Mouse (Mus musculus): Measurements from ENCODE around the gene Ankra2. TPM values are rescaled to one million over a fixed set of nuclear protein-coding genes. Genes with fewer than 3 reads are reported as not detected.

Gene Ankra2
- polyA plus RNA-seq, 1 experiment from 2014 or later, result 19.4 TPM

- no peaks in the 10 kb centered on the region for H3K36me3 ChIP-seq (ENCODE audit: control insufficient read depth, insufficient read depth, low read length)
- 87% methylated on average over 5 of the region's 5 CpGs for WGBS
These were observed 16.8 kb downstream of the Ankra2 start, which contains the start of gene Gm21976 for GRCm38 (mm10) chr13:98279686-98280085. Gene Gm21976 (plus strand): TSS chr13:98279887.

GRCm38 (mm10) chr13:98280990-98281650 lies 18.2 kb downstream of the Ankra2 start:
- Histone ChIP-seq H3K36me3 (ENCODE audit: control insufficient read depth, insufficient read depth, low read length) (no peaks in the 10 kb centered on the region), H3K4me1 (replicated peaks; ENCODE audit: control insufficient read depth, insufficient read depth, low read length) (peaks cover 2% of the 10 kb centered on the region; the same call in 1 of the 2 replicates), H3K4me3 (ENCODE audit: low read depth, low read length) (no peak overlapping the region), H3K4me2 (no peak overlapping the region), H3K27me3 (replicated peaks; ENCODE audit: control insufficient read depth, insufficient read depth, low read length) (no peaks in the 10 kb centered on the region), H3K9me3 (ENCODE audit: control insufficient read depth, low read length) (no peaks in the 10 kb centered on the region), H3K27ac (ENCODE audit: low read depth, low read length) (no peak overlapping the region), H3K9ac (ENCODE audit: low read depth, low read length) (no peak overlapping the region)
- no peak for ATAC-seq (replicated peaks; ENCODE audit: low FRiP score)
- DNase-seq (ENCODE audit: low spot score), result no peak
- 68% methylated on average over 12 of the region's 12 CpGs for WGBS

More at GRCm38 (mm10) chr13:98279686-98280085, 16.8 kb downstream of the Ankra2 start, which contains the start of gene Gm21976:
- Histone ChIP-seq H3K4me2 (no peak within 1 kb of the TSS), H3K4me3 (ENCODE audit: low read depth, low read length) (no peak within 1 kb of the TSS), H3K9ac (ENCODE audit: low read depth, low read length) (no peak within 1 kb of the TSS), H3K27ac (ENCODE audit: low read depth, low read length) (no peak within 1 kb of the TSS), H3K9me3 (ENCODE audit: control insufficient read depth, low read length) (no peaks in the 10 kb centered on the region), H3K27me3 (replicated peaks; ENCODE audit: control insufficient read depth, insufficient read depth, low read length) (no peaks in the 10 kb centered on the region), H3K4me1 (replicated peaks; ENCODE audit: control insufficient read depth, insufficient read depth, low read length) (peaks cover 12% of the 10 kb centered on the region)
- ATAC-seq (replicated peaks; ENCODE audit: low FRiP score) (no peak), DNase-seq (ENCODE audit: low spot score) (no peak)

- H3K9ac ChIP-seq (ENCODE audit: low read depth, low read length), result no peak overlapping the region
- no peaks in the 10 kb centered on the region for H3K27me3 ChIP-seq (replicated peaks; ENCODE audit: control insufficient read depth, insufficient read depth, low read length)
- no peaks in the 10 kb centered on the region for H3K36me3 ChIP-seq (ENCODE audit: control insufficient read depth, insufficient read depth, low read length)
- no peaks in the 10 kb centered on the region for H3K4me1 ChIP-seq (replicated peaks; ENCODE audit: control insufficient read depth, insufficient read depth, low read length)
- H3K4me2 ChIP-seq, result no peak overlapping the region
- WGBS, result 41% methylated on average over 2 of the region's 2 CpGs
- H3K9me3 ChIP-seq (ENCODE audit: control insufficient read depth, low read length), result no peaks in the 10 kb centered on the region
- no peak overlapping the region for H3K27ac ChIP-seq (ENCODE audit: low read depth, low read length)
- no peak for DNase-seq (ENCODE audit: low spot score)
- ATAC-seq (replicated peaks; ENCODE audit: low FRiP score), result no peak
- no peak overlapping the region for H3K4me3 ChIP-seq (ENCODE audit: low read depth, low read length)
These were observed 27.8 kb downstream of the Ankra2 start for GRCm38 (mm10) chr13:98290719-98291118.

GRCm38 (mm10) chr13:98291712-98292111 lies 28.8 kb downstream of the Ankra2 start:
- Histone ChIP-seq H3K9me3 (ENCODE audit: control insufficient read depth, low read length) (no peaks in the 10 kb centered on the region), H3K4me1 (replicated peaks; ENCODE audit: control insufficient read depth, insufficient read depth, low read length) (no peaks in the 10 kb centered on the region), H3K27me3 (replicated peaks; ENCODE audit: control insufficient read depth, insufficient read depth, low read length) (no peaks in the 10 kb centered on the region; the same call in 1 of the 2 replicates), H3K4me3 (ENCODE audit: low read depth, low read length) (no peak overlapping the region), H3K4me2 (no peak overlapping the region), H3K9ac (ENCODE audit: low read depth, low read length) (no peak overlapping the region), H3K36me3 (ENCODE audit: control insufficient read depth, insufficient read depth, low read length) (no peaks in the 10 kb centered on the region), H3K27ac (ENCODE audit: low read depth, low read length) (no peak overlapping the region)
- ATAC-seq (replicated peaks; ENCODE audit: low FRiP score) (no peak), DNase-seq (ENCODE audit: low spot score) (no peak)
- WGBS, result 69% methylated on average over 8 of the region's 8 CpGs

- H3K4me2 ChIP-seq, result no peak overlapping the region
- no peak overlapping the region for H3K4me3 ChIP-seq (ENCODE audit: low read depth, low read length)
- H3K27ac ChIP-seq (ENCODE audit: low read depth, low read length), result no peak overlapping the region
- 51% methylated on average over 5 of the region's 5 CpGs for WGBS
- H3K27me3 ChIP-seq (replicated peaks; ENCODE audit: control insufficient read depth, insufficient read depth, low read length), result no peaks in the 10 kb centered on the region; the same call in 1 of the 2 replicates
- no peak for DNase-seq (ENCODE audit: low spot score)
- H3K9me3 ChIP-seq (ENCODE audit: control insufficient read depth, low read length), result no peaks in the 10 kb centered on the region
- H3K4me1 ChIP-seq (replicated peaks; ENCODE audit: control insufficient read depth, insufficient read depth, low read length), result no peaks in the 10 kb centered on the region
- no peak for ATAC-seq (replicated peaks; ENCODE audit: low FRiP score)
- no peak overlapping the region for H3K9ac ChIP-seq (ENCODE audit: low read depth, low read length)
- no peaks in the 10 kb centered on the region for H3K36me3 ChIP-seq (ENCODE audit: control insufficient read depth, insufficient read depth, low read length)
These were observed 33.2 kb downstream of the Ankra2 start for GRCm38 (mm10) chr13:98296072-98296471.

- no peak overlapping the region for H3K27ac ChIP-seq (ENCODE audit: low read depth, low read length)
- no peaks in the 10 kb centered on the region for H3K4me1 ChIP-seq (replicated peaks; ENCODE audit: control insufficient read depth, insufficient read depth, low read length)
- no peak overlapping the region for H3K4me2 ChIP-seq
- ATAC-seq (replicated peaks; ENCODE audit: low FRiP score), result no peak
- no peaks in the 10 kb centered on the region for H3K9me3 ChIP-seq (ENCODE audit: control insufficient read depth, low read length)
- no peaks in the 10 kb centered on the region for H3K36me3 ChIP-seq (ENCODE audit: control insufficient read depth, insufficient read depth, low read length)
- DNase-seq (ENCODE audit: low spot score), result no peak
- WGBS, result 87% methylated on average over 6 of the region's 6 CpGs
- H3K27me3 ChIP-seq (replicated peaks; ENCODE audit: control insufficient read depth, insufficient read depth, low read length), result no peaks in the 10 kb centered on the region; the same call in 1 of the 2 replicates
- H3K4me3 ChIP-seq (ENCODE audit: low read depth, low read length), result no peak overlapping the region
- no peak overlapping the region for H3K9ac ChIP-seq (ENCODE audit: low read depth, low read length)
These were observed 35.1 kb downstream of the Ankra2 start for GRCm38 (mm10) chr13:98297883-98298482.

- Histone ChIP-seq H3K4me1 (replicated peaks; ENCODE audit: control insufficient read depth, insufficient read depth, low read length) (no peaks in the 10 kb centered on the region), H3K9ac (ENCODE audit: low read depth, low read length) (no peak overlapping the region), H3K27ac (ENCODE audit: low read depth, low read length) (no peak overlapping the region), H3K4me3 (ENCODE audit: low read depth, low read length) (no peak overlapping the region), H3K9me3 (ENCODE audit: control insufficient read depth, low read length) (no peaks in the 10 kb centered on the region), H3K4me2 (peak overlapping the region; percentile 4; the same call in 1 of the 2 replicates), H3K27me3 (replicated peaks; ENCODE audit: control insufficient read depth, insufficient read depth, low read length) (no peaks in the 10 kb centered on the region; the same call in 1 of the 2 replicates), H3K36me3 (ENCODE audit: control insufficient read depth, insufficient read depth, low read length) (no peaks in the 10 kb centered on the region)
- DNase-seq (ENCODE audit: low spot score) (peak; percentile 78), ATAC-seq (replicated peaks; ENCODE audit: low FRiP score) (peak; percentile 73)
- 50% methylated on average over 20 of the region's 21 CpGs for WGBS
These were observed 36.2 kb downstream of the Ankra2 start for GRCm38 (mm10) chr13:98298833-98299758.

GRCm38 (mm10) chr13:98305257-98305656 lies 42.4 kb downstream of the Ankra2 start:
- ATAC-seq (replicated peaks; ENCODE audit: low FRiP score) (no peak), DNase-seq (ENCODE audit: low spot score) (no peak)
- Histone ChIP-seq H3K4me3 (ENCODE audit: low read depth, low read length) (no peak overlapping the region), H3K4me1 (replicated peaks; ENCODE audit: control insufficient read depth, insufficient read depth, low read length) (no peaks in the 10 kb centered on the region), H3K36me3 (ENCODE audit: control insufficient read depth, insufficient read depth, low read length) (peaks cover 10% of the 10 kb centered on the region), H3K4me2 (no peak overlapping the region), H3K9ac (ENCODE audit: low read depth, low read length) (no peak overlapping the region), H3K9me3 (ENCODE audit: control insufficient read depth, low read length) (no peaks in the 10 kb centered on the region), H3K27ac (ENCODE audit: low read depth, low read length) (no peak overlapping the region), H3K27me3 (replicated peaks; ENCODE audit: control insufficient read depth, insufficient read depth, low read length) (no peaks in the 10 kb centered on the region)
- 86% methylated on average over 9 of the region's 9 CpGs for WGBS

Data from liver, embryonic 11.5 days (tissue).